Mouse (Mus musculus) heart, embryonic 16.5 days (tissue): Measurements from ENCODE around the gene Ctsc. TPM values are rescaled to one million over a fixed set of nuclear protein-coding genes. Genes with fewer than 3 reads are reported as not detected.
A peak's percentile ranks its signal among the peaks of the same experiment; 100 is the strongest.

Experiments
- ATAC-seq: fragments of 200-750 bp; cut with Nextera tagmentation; replicated peaks from 2 replicates; pipeline ENCODE4 v1.8.0; 2017; ENCODE audit warnings: moderate number of reproducible peaks; ENCODE audit not compliant: insufficient read depth, low FRiP score; ENCODE audit errors: extremely low read depth
- H3K27ac ChIP-seq: fragments of 300-500 bp; sonication (generic); 2 replicates; pipeline ENCODE4 v1.5.1; 2014; ENCODE audit warnings: mild to moderate bottlenecking, low read length, control low read depth, moderate library complexity
- H3K27me3 ChIP-seq: fragments of 300-500 bp; sonication (generic); 2 replicates; pipeline ENCODE4 v1.6.1; 2014; ENCODE audit warnings: low read length, mixed read lengths; ENCODE audit not compliant: control insufficient read depth, insufficient read depth
- H3K36me3 ChIP-seq: fragments of 300-500 bp; sonication (generic); 2 replicates; pipeline ENCODE4 v1.6.1; 2014; ENCODE audit not compliant: control insufficient read depth, insufficient read depth
- H3K4me1 ChIP-seq: fragments of 300-500 bp; sonication (generic); 2 replicates; pipeline ENCODE4 v1.6.1; 2014; ENCODE audit warnings: low read length, mixed read lengths; ENCODE audit not compliant: control insufficient read depth, insufficient read depth
- H3K4me2 ChIP-seq: fragments of 300-500 bp; sonication (generic); 2 replicates; pipeline ENCODE4 v1.6.1; 2014; ENCODE audit warnings: low read depth, mild to moderate bottlenecking, control low read depth, low read length
- H3K4me3 ChIP-seq: fragments of 300-500 bp; sonication (generic); 2 replicates; pipeline ENCODE4 v1.5.1; 2014; ENCODE audit warnings: mild to moderate bottlenecking, control low read depth, low read length
- H3K9ac ChIP-seq: fragments of 300-500 bp; sonication (generic); 2 replicates; pipeline ENCODE4 v1.6.1; 2014; ENCODE audit warnings: low read length, control low read depth
- H3K9me3 ChIP-seq: fragments of 300-500 bp; sonication (generic); replicated peaks from 2 replicates; pipeline ENCODE4 v1.6.1; 2016; ENCODE audit warnings: low read length; ENCODE audit not compliant: control insufficient read depth
- WGBS: fragments of 180-500 bp; shearing (Covaris S2); extraction: QIAGEN DNeasy Blood & Tissue Kit; methylation state at CpG from one replicate; pipeline ENCODE4 v1.1.7; 2014; 5-methylcytosine and 5-hydroxymethylcytosine counted together
- polyA plus RNA-seq: library from polyadenylated mRNA; unstranded; fragments of >200 nt; fragmentation: Nextera tagmentation; extraction: Ambion mirVana; gene quantifications from 2 replicates; pipeline ENCODE4 v1.2.1, GENCODE M21; 2015

Gene Ctsc
- polyA plus RNA-seq, 1 experiment from 2014 or later = 50.8 TPM

DNA sequence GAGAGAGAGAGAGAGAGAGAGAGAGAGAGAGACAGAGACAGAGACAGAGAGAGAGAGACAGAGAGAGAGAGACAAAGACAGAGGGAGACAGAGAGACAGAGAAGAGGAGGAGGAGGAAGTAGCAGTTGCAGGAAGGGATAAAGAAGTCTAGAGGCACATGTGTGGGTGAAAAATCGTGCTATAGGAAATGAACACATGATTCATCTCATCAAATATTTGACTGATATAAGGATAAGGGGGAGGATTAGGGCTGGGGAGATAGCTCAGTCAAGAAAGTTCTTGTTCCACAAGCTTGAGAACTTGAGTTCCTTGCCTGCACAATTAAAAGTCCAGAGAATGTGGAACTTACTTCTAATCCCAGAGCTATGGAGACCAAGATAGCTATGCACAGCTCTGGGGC lies 40.6 kb downstream of the Ctsc start:
- ATAC-seq = no peak
- 43% methylated on average over 1 of the region's 1 CpGs for WGBS
- Histone ChIP-seq H3K4me1 (peaks cover 2% of the 10 kb centered on the region; the same call in 1 of the 2 replicates), H3K9ac (no peak overlapping the region), H3K4me2 (no peak overlapping the region), H3K9me3 (no peaks in the 10 kb centered on the region), H3K27ac (no peak overlapping the region), H3K36me3 (no peaks in the 10 kb centered on the region), H3K4me3 (no peak overlapping the region), H3K27me3 (no peaks in the 10 kb centered on the region)

- Histone ChIP-seq H3K9ac (no peak overlapping the region), H3K4me1 (peaks cover 2% of the 10 kb centered on the region; the same call in 1 of the 2 replicates), H3K4me2 (no peak overlapping the region), H3K4me3 (no peak overlapping the region), H3K27me3 (no peaks in the 10 kb centered on the region), H3K36me3 (no peaks in the 10 kb centered on the region), H3K27ac (no peak overlapping the region), H3K9me3 (no peaks in the 10 kb centered on the region)
- WGBS = 70% methylated on average over 2 of the region's 2 CpGs
- ATAC-seq = no peak
Observed at GRCm38 (mm10) chr7:88318904-88319303, 41.0 kb downstream of the Ctsc start.

DNA sequence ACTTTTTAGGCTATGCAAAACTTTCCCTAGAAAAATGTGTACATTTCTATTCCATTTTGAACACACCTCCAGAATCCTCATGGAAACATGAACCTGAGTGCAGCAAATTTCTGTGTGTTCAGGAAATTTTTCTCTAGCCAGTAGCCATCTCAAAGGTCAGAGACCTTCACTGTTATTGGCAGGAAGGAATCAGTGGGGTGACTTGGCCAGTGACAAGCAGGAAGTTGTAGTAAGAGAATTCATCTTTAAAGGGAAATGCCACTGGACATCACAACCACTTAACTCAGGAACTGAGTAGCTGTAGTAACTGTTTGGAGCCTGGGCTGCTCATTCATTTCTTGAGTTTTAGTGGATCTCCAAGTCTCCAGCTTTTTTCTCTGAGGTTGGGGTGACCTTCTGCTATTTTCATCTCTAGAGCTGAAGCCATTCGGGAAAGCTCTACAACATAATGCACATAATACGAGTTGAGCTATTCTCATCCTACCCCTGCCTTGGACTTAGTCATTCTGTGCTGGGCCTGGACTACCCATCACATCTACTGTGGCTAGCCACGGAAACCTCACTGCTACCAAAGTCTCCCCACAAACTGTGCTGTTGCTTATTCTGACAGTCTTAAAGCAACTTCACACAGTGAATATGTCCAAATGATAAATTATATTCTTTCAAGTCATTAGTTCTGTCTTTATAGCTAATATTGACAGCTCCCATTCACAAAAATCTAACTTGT lies 41.7 kb downstream of the Ctsc start:
- H3K27me3 ChIP-seq = no peaks in the 10 kb centered on the region
- no peaks in the 10 kb centered on the region for H3K36me3 ChIP-seq
- no peak overlapping the region for H3K4me2 ChIP-seq
- H3K9me3 ChIP-seq = no peaks in the 10 kb centered on the region
- H3K4me3 ChIP-seq = no peak overlapping the region
- H3K9ac ChIP-seq = no peak overlapping the region
- no peak for ATAC-seq
- H3K27ac ChIP-seq = no peak overlapping the region
- H3K4me1 ChIP-seq = peaks cover 2% of the 10 kb centered on the region; the same call in 1 of the 2 replicates
- 79% methylated on average over 3 of the region's 3 CpGs for WGBS

- peak; percentile 41; the same call in 1 of the 2 replicates for ATAC-seq
Observed at GRCm38 (mm10) chr7:88320628-88321336, 42.9 kb downstream of the Ctsc start.

GRCm38 (mm10) chr7:88322431-88322830 lies 44.5 kb downstream of the Ctsc start:
- Histone ChIP-seq H3K9ac (no peak overlapping the region), H3K4me3 (no peak overlapping the region), H3K4me1 (peaks cover 2% of the 10 kb centered on the region; the same call in 1 of the 2 replicates), H3K27me3 (no peaks in the 10 kb centered on the region), H3K4me2 (no peak overlapping the region), H3K9me3 (no peaks in the 10 kb centered on the region), H3K36me3 (no peaks in the 10 kb centered on the region), H3K27ac (no peak overlapping the region)
- no peak for ATAC-seq
- WGBS = 46% methylated on average over 2 of the region's 2 CpGs

More at GRCm38 (mm10) chr7:88320628-88321336, 42.9 kb downstream of the Ctsc start:
- Histone ChIP-seq H3K27me3 (no peaks in the 10 kb centered on the region), H3K9ac (no peak overlapping the region), H3K27ac (no peak overlapping the region), H3K4me1 (peaks cover 2% of the 10 kb centered on the region; the same call in 1 of the 2 replicates), H3K36me3 (no peaks in the 10 kb centered on the region), H3K4me3 (no peak overlapping the region), H3K4me2 (no peak overlapping the region), H3K9me3 (no peaks in the 10 kb centered on the region)
- whole genome bisulfite sequencing = 65% methylated on average over 12 of the region's 12 CpGs

- H3K9ac ChIP-seq = no peak overlapping the region
- no peak overlapping the region for H3K4me3 ChIP-seq
- H3K4me1 ChIP-seq = no peaks in the 10 kb centered on the region
- H3K9me3 ChIP-seq = no peaks in the 10 kb centered on the region
- H3K36me3 ChIP-seq = no peaks in the 10 kb centered on the region
- no peak overlapping the region for H3K27ac ChIP-seq
- no peaks in the 10 kb centered on the region for H3K27me3 ChIP-seq
- ATAC-seq = no peak
- H3K4me2 ChIP-seq = no peak overlapping the region
Observed at GRCm38 (mm10) chr7:88327495-88327894, 49.6 kb downstream of the Ctsc start.

DNA sequence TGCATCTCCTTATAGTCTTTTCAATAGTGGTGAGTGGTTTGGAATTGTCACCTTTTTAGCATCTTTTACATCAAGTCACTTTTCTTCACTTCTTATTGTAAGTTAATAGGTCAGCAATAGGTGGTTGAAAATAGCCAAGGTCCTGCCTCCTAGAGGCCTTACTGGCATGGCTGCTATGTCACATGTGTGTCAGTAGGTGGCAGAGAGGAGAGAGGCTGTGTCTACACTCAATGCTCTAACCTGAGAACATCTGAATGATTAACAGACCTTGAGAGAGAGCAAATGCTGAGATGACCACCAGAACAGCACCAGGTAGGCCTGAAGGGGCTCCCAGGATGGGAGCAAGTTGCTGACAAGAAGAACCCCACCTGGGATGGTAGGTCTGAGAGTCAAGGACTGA lies 65.9 kb downstream of the Ctsc start:
- Histone ChIP-seq H3K9me3 (no peaks in the 10 kb centered on the region), H3K27ac (no peak overlapping the region), H3K36me3 (no peaks in the 10 kb centered on the region), H3K4me1 (no peaks in the 10 kb centered on the region), H3K9ac (no peak overlapping the region), H3K4me2 (no peak overlapping the region), H3K4me3 (no peak overlapping the region), H3K27me3 (no peaks in the 10 kb centered on the region)
- ATAC-seq = no peak

- H3K27ac ChIP-seq = no peak overlapping the region
- no peak for ATAC-seq
- H3K9me3 ChIP-seq = no peaks in the 10 kb centered on the region
- H3K36me3 ChIP-seq = no peaks in the 10 kb centered on the region
- WGBS = 68% methylated on average over 1 of the region's 1 CpGs
- no peaks in the 10 kb centered on the region for H3K4me1 ChIP-seq
- H3K4me3 ChIP-seq = no peak overlapping the region
- no peaks in the 10 kb centered on the region for H3K27me3 ChIP-seq
- no peak overlapping the region for H3K4me2 ChIP-seq
- H3K9ac ChIP-seq = no peak overlapping the region
Observed at GRCm38 (mm10) chr7:88346035-88346434, 68.2 kb downstream of the Ctsc start.
